Mouse (Mus musculus) midbrain, embryonic 11.5 days (tissue): Measurements from ENCODE around the gene Gng12. TPM values are rescaled to one million over a fixed set of nuclear protein-coding genes. Genes with fewer than 3 reads are reported as not detected.

Source experiments
- ATAC-seq: fragments of 200-750 bp; cut with Nextera tagmentation; 2 replicates; pipeline ENCODE4 v1.8.0; 2017; ENCODE audit warnings: moderate TSS enrichment, moderate library complexity; ENCODE audit not compliant: low FRiP score
- DNase-seq: peaks from one replicate; pipeline ENCODE4 v3.0.0; 2015; ENCODE audit warnings: low spot score; ENCODE audit errors: missing footprints
- H3K27ac ChIP-seq: fragments of 300-500 bp; sonication (generic); 2 replicates; pipeline ENCODE4 v1.5.1; 2014; ENCODE audit warnings: low read depth, low read length
- H3K27me3 ChIP-seq: fragments of 300-500 bp; sonication (generic); 2 replicates; pipeline ENCODE4 v1.6.1; 2014; ENCODE audit warnings: mild to moderate bottlenecking, low read length, moderate library complexity, mixed read lengths; ENCODE audit not compliant: control insufficient read depth, insufficient read depth
- H3K36me3 ChIP-seq: fragments of 300-500 bp; sonication (generic); 2 replicates; pipeline ENCODE4 v1.6.1; 2014; ENCODE audit warnings: mild to moderate bottlenecking, low read length, moderate library complexity, mixed read lengths; ENCODE audit not compliant: control insufficient read depth, insufficient read depth
- H3K4me1 ChIP-seq: fragments of 300-500 bp; sonication (generic); 2 replicates; pipeline ENCODE4 v1.6.1; 2014; ENCODE audit warnings: low read length; ENCODE audit not compliant: control insufficient read depth, insufficient read depth
- H3K4me2 ChIP-seq: fragments of 300-500 bp; sonication (generic); 2 replicates; pipeline ENCODE4 v1.6.1; 2014; ENCODE audit warnings: mild to moderate bottlenecking, moderate library complexity
- H3K4me3 ChIP-seq: fragments of 300-500 bp; sonication (generic); 2 replicates; pipeline ENCODE4 v1.5.1; 2014; ENCODE audit warnings: low read depth, low read length
- H3K9ac ChIP-seq: fragments of 300-500 bp; sonication (generic); 2 replicates; pipeline ENCODE4 v1.6.1; 2014; ENCODE audit warnings: low read length
- H3K9me3 ChIP-seq: fragments of 300-500 bp; sonication (generic); 2 replicates; pipeline ENCODE4 v1.6.1; 2016; ENCODE audit warnings: low read length; ENCODE audit not compliant: control insufficient read depth
- WGBS: fragments of 180-500 bp; shearing (Covaris S2); extraction: QIAGEN DNeasy Blood & Tissue Kit; methylation state at CpG from one replicate; pipeline ENCODE4 v1.1.7; 2014; 5-methylcytosine and 5-hydroxymethylcytosine counted together
- polyA plus RNA-seq: library from polyadenylated mRNA; unstranded; fragments of >200 nt; fragmentation: Nextera tagmentation; extraction: Ambion mirVana; gene quantifications from 2 replicates; pipeline ENCODE4 v1.2.1, GENCODE M21; 2014

Gng12 gene
- polyA plus RNA-seq, 1 experiment from 2014 or later: 40.8 TPM

DNA sequence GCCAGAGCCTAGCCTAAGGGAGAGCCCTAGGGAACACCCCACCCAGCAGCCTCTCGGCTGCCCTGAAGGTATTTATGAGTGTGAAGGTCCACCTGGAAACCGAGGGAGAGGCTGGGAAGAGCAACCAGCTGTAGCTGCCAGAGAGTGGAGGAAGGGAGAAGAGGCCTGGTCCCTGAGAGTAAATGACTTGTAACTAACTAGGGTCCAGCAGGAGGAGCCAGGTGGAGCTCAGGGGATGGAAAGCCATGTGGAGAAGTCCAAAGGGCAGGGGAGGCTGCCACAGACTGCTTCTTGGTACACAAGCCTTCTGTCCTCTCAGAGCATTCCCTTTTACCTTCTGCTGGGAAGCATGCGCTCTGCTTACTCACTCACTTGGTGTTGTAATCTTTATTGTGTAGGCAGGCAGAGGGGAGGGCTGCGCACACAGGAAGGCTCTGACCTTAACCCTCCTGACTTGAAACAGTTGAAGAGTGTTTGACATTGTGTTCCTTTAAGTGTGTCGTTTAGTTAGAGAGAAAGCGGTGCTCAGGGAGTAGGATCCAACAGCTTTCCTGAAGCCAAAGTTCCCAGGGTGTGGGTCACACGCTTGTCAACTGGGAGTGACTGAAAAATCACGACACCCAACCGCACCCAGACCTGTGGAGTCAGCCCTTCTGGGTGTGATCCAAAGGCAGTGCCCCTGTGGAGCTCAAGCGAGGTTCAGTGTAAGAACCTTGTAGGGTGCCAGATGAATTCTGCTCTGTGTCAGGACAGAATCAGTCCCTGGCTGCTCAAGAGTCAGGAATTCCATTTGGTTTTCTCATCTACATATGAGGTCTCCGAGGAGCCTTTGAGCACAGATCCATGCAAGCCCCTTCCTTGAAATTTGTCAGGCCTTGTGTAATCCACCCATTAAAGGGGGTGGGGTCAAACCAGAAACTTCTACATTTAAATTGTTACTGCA, 14.6 kb downstream of the Gng12 start:
- Histone ChIP-seq H3K9me3 (no peaks in the 10 kb centered on the region), H3K36me3 (no peaks in the 10 kb centered on the region), H3K27ac (no peak overlapping the region), H3K27me3 (no peaks in the 10 kb centered on the region), H3K4me3 (no peak overlapping the region), H3K9ac (no peak overlapping the region), H3K4me1 (no peaks in the 10 kb centered on the region), H3K4me2 (no peak overlapping the region)
- ATAC-seq (no peak), DNase-seq (no peak)
- 65% methylated on average over 11 of the region's 11 CpGs for WGBS

DNA sequence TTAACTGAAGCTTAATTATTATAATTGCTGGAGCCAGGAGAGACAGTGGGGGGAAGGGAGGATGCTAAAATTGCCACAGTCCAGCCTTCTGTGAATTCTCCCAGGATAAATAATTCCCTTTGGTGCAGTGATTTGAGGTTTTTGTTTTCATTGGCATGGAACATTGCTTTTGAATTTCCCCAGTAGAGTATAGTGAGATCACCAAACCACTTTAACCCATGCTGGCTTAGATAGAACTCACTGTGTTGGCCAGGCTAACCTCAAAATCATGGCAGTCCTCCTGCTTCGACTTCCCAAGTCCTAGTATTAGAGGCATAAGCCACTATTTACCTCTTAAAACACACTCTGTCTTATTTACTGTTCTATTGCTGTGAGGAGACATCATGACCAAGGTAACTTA, 17.2 kb downstream of the Gng12 start:
- no peak overlapping the region for H3K4me3 ChIP-seq
- no peak overlapping the region for H3K9ac ChIP-seq
- no peak overlapping the region for H3K27ac ChIP-seq
- H3K36me3 ChIP-seq: no peaks in the 10 kb centered on the region
- H3K27me3 ChIP-seq: no peaks in the 10 kb centered on the region
- H3K4me1 ChIP-seq: no peaks in the 10 kb centered on the region
- 90% methylated on average over 1 of the region's 1 CpGs for WGBS
- H3K4me2 ChIP-seq: no peak overlapping the region
- ATAC-seq (no peak), DNase-seq (no peak)
- H3K9me3 ChIP-seq: no peaks in the 10 kb centered on the region

DNA sequence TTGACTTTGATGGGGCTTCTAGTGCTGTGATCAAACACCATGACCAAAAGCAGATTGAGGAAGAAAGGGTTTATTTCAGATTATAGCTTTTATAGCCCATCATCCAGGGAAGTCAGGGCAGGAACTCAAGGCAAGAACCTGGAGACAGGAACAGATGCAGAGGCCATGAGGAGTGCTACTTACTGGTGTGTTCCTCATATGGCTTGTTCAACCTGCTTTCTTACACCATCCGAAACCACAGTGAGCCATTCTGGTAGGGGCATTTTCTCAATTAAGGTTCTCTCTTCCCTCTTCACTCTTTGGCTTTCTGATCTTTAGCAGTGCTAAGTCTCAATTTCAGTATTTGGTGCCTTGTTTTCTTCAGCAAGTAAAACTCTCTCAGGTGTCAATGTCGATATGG, 19.4 kb downstream of the Gng12 start:
- Histone ChIP-seq H3K36me3 (no peaks in the 10 kb centered on the region), H3K27me3 (no peaks in the 10 kb centered on the region), H3K9me3 (no peaks in the 10 kb centered on the region), H3K9ac (no peak overlapping the region), H3K4me1 (no peaks in the 10 kb centered on the region), H3K27ac (no peak overlapping the region), H3K4me2 (no peak overlapping the region), H3K4me3 (no peak overlapping the region)
- WGBS: 94% methylated on average over 2 of the region's 2 CpGs
- DNase-seq (no peak), ATAC-seq (no peak)

DNA sequence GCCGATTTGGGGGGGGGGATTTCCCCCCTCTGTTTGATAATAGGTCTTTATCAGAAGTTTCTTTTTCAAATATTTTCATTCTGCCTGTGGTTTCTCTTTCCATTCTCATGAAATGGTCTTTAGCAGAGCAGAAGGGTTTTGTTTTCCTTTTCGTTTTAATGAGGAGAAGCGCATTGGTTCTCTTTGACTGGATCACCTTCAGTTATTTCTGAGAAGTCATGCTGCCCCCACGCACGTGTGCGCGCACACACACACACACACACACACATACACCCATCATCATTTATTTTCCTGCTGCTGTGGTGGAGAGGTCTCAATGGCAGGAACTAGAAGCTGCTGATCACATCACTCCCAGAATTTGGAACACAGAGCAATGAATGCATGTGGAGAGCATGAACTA, 20.8 kb downstream of the Gng12 start:
- no peak for ATAC-seq
- H3K27me3 ChIP-seq: no peaks in the 10 kb centered on the region
- H3K4me2 ChIP-seq: no peak overlapping the region
- H3K9ac ChIP-seq: no peak overlapping the region
- no peak for DNase-seq
- WGBS: 96% methylated on average over 7 of the region's 7 CpGs
- no peaks in the 10 kb centered on the region for H3K9me3 ChIP-seq
- H3K27ac ChIP-seq: no peak overlapping the region
- no peaks in the 10 kb centered on the region for H3K36me3 ChIP-seq
- H3K4me3 ChIP-seq: no peak overlapping the region
- no peaks in the 10 kb centered on the region for H3K4me1 ChIP-seq

DNA sequence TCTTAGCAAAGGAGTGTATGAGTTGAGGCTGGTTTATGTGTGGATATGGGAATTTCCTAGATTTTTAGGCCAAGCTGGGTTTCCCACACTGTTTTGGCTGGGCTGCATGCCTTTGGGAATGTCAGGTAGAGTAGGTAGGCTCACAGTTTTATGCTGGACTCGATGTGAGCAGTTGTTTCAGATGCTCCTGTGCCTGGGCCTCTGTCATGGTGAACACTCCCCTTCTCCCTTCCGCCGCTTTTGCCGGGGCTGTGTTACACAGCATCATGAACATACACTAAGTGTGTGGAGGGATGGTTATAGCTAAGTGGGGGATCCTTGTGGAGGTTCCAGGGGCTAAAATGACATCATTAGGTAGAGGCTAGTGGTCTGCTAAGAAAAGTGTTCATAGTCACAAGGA, 24.6 kb downstream of the Gng12 start:
- ATAC-seq (no peak), DNase-seq (no peak)
- Histone ChIP-seq H3K4me2 (no peak overlapping the region), H3K9me3 (no peaks in the 10 kb centered on the region), H3K9ac (no peak overlapping the region), H3K27me3 (no peaks in the 10 kb centered on the region), H3K4me3 (no peak overlapping the region), H3K27ac (no peak overlapping the region), H3K36me3 (no peaks in the 10 kb centered on the region), H3K4me1 (no peaks in the 10 kb centered on the region)
- 94% methylated on average over 4 of the region's 4 CpGs for WGBS

- WGBS: 77% methylated on average over 4 of the region's 4 CpGs
- H3K9ac ChIP-seq: no peak overlapping the region
- H3K36me3 ChIP-seq: no peaks in the 10 kb centered on the region
- DNase-seq (no peak), ATAC-seq (no peak)
- H3K27me3 ChIP-seq: no peaks in the 10 kb centered on the region
- no peaks in the 10 kb centered on the region for H3K4me1 ChIP-seq
- H3K4me2 ChIP-seq: no peak overlapping the region
- H3K9me3 ChIP-seq: no peaks in the 10 kb centered on the region
- no peak overlapping the region for H3K27ac ChIP-seq
- no peak overlapping the region for H3K4me3 ChIP-seq
Observed at GRCm38 (mm10) chr6:66921755-66922154, 25.6 kb downstream of the Gng12 start.

GRCm38 (mm10) chr6:66922501-66922900, 26.3 kb downstream of the Gng12 start:
- Histone ChIP-seq H3K9ac (no peak overlapping the region), H3K4me2 (no peak overlapping the region), H3K27ac (no peak overlapping the region), H3K4me3 (no peak overlapping the region), H3K9me3 (no peaks in the 10 kb centered on the region), H3K36me3 (no peaks in the 10 kb centered on the region), H3K4me1 (no peaks in the 10 kb centered on the region), H3K27me3 (no peaks in the 10 kb centered on the region)
- DNase-seq (no peak), ATAC-seq (no peak)
- 96% methylated on average over 7 of the region's 7 CpGs for WGBS

GRCm38 (mm10) chr6:66923851-66924250, 27.7 kb downstream of the Gng12 start:
- Histone ChIP-seq H3K4me2 (no peak overlapping the region), H3K36me3 (no peaks in the 10 kb centered on the region)

GRCm38 (mm10) chr6:66924315-66924965, 28.2 kb downstream of the Gng12 start:
- Histone ChIP-seq H3K9ac (no peak overlapping the region), H3K36me3 (no peaks in the 10 kb centered on the region), H3K9me3 (no peaks in the 10 kb centered on the region), H3K27ac (no peak overlapping the region), H3K4me3 (no peak overlapping the region), H3K27me3 (no peaks in the 10 kb centered on the region), H3K4me2 (no peak overlapping the region), H3K4me1 (no peaks in the 10 kb centered on the region)
- DNase-seq (no peak), ATAC-seq (no peak)
- 81% methylated on average over 7 of the region's 7 CpGs for WGBS

More at GRCm38 (mm10) chr6:66923851-66924250, 27.7 kb downstream of the Gng12 start:
- DNase-seq (no peak), ATAC-seq (no peak)
- Histone ChIP-seq H3K4me1 (no peaks in the 10 kb centered on the region), H3K9me3 (no peaks in the 10 kb centered on the region), H3K27ac (no peak overlapping the region), H3K27me3 (no peaks in the 10 kb centered on the region), H3K4me3 (no peak overlapping the region), H3K9ac (no peak overlapping the region)
- WGBS: 88% methylated on average over 4 of the region's 4 CpGs
